Mouse (Mus musculus) heart, adult 9 months (tissue): ENCODE measurements around the gene Vps9d1.
A peak's percentile ranks its signal among the peaks of the same experiment; 100 is the strongest.
"Not testable (repeated sequence)": the region's sequence is repeated elsewhere in the genome, so short reads cannot be mapped to it uniquely, and the experiment has no call there.

Source experiments
- DNase-seq, 2 experiments: peaks; one replicate each; pipeline ENCODE4 v3.0.0; 2022; ENCODE audit warnings: low spot score in 2 of 2

Vps9d1 gene

DNA sequence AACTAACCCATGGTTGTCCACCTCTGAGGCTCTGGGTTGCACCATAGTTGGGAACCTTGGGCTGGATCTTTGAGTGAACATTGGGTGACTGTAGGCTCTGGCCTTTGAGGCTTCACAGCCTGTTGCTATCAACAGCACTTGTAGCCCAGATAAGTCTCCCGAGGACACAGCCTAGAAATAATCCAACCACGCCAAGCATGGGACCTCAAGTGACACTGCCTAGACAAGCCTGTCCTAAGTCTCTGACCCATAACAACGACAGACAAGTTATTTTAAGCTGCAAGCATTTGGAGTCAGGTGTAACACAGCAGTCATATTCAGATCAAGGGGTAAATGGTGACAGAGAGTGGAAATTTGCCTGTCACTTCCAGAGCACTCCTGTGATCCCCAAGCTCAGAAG lies 38.7 kb downstream of the Vps9d1 start:
- DNase-seq: peak; percentile 67 to 74

DNA sequence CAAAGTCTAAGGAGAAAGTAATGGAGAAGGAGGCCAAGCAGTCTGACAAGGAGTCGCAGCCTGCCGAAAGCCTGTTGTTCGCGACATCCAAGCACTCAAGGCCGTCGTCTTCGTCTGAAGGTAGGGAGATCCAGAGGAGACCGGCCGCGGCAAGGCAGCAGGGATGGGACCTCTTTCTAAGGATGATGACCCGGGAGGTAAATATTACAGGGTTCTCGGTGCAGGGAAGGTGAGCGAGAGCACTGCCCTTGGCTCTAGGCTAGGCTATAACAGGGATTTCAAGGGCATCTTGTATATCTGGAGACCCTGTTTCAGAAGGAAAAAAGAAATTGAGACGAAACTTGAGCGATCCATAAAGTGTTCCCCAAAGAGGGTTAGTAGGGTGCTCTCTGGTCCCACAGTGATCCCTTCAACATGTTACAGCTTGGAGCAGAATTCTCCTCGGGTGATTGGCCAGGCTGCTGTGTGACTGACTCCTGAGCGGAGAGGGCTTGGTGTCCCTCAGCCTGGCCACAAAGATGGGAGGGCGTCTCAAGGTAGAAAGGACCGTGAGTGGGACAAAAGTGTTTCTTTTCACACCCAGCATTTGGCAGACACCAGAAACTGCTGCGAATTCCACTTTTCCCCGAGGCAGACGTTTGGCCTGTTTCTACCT lies 40.9 kb downstream of the Vps9d1 start:
- peak in 1 of 2 experiments; percentile 34 for DNase-seq

DNA sequence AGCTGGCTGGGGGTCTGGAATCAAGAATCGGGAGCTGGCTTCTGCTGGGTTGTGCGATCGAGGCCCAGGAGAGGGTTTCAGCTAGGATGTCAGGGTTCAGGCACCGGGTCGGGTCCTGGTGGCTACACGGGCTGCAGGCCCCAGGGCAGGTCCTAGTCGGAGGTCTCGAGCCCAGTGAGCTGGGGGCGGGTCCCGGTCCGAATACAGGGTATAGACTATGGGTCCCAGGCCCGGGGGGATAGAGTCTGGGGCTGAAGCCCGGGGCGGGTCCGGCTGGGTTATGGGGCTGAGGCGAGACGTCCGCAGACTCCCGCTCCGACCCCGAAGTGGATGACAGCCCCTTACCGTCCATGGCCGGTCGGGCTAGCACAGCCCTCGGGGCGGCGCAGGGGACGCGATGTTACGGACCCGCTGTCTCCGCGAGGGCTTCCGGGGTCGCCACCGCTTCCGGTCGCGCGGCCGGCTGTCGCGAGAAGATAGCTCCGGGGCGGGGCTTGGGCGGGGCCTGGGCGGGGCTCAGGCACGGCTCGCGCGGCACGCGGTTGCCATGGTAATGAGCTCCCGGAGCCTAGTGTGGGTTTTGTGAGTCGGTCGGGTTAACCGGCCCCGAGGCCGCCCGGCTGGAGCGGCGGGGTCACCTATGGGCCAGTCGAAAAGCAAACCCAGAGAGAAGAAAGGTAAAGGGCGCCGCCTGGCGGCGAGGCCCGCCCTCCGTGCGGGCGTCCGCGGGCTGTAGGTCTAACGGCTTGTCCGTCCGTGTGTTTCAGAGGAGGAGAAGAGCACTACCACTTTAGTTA lies 41.6 kb downstream of the Vps9d1 start, which contains the start of the genes Chmp1a and Spata33:
Gene Chmp1a (minus strand): TSS at position 443 of the 797 bp plus-strand sequence.
Gene Spata33 (plus strand): TSS at position 512 of the 797 bp plus-strand sequence.
- peak; percentile 85 to 88 for DNase-seq

DNA sequence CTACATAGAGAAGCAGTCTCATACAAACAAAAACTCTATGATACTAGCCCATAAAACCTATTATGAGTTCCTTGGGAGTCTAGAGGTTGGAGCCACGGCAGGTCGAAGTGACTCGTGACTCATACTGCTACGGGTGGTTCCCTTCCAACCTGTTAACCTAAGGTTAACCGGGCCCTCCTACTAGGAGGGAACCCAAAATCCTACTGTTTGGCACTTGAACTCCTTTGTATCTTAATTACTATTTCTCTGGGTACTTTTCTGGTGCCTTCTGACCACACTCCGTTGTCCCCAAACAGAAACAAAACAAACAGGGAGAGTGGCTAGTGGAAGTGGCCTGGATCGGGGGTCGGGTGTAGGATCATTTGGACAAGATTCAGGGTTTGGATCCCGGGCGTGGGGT lies 42.3 kb downstream of the Vps9d1 start:
- no peak for DNase-seq

DNA sequence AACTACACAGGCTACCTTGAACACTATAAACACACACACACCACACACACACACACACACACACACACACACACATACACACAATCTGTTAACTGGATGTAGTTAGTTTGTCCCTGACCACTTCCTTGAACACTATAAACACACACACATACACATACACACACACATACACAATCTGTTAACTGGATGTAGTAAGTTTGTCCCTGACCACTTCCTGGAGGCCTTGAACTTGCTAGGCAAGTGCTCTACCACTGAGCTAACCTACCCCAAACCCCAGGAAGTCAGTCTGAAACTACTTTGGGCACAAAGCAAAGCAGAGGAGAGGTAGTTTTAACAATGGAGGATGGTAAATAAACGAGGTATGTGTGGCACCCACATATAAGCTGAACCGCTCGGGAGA lies 50.6 kb downstream of the Vps9d1 start:
- no peak for DNase-seq

DNA sequence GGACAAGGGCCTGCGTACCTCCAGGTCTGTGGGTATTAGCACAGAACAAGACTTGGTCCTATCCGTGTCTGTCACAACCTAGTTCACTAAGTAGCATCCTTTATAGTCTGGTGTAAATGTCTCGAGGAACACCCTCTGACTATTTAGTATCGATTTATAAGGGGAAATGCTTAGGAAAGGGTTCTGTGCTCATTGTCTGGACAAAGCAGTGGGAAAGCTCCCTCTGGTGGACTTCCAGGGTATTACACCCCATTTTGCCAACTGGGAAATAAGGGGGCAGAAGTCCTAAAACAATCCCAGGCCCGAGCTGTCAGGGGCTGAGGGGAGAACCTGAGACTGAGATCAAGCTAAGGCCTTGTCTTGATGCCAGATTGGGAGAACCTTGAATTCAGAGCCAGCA lies 51.9 kb downstream of the Vps9d1 start:
- DNase-seq: peak in 1 of 2 experiments; percentile 68

DNA sequence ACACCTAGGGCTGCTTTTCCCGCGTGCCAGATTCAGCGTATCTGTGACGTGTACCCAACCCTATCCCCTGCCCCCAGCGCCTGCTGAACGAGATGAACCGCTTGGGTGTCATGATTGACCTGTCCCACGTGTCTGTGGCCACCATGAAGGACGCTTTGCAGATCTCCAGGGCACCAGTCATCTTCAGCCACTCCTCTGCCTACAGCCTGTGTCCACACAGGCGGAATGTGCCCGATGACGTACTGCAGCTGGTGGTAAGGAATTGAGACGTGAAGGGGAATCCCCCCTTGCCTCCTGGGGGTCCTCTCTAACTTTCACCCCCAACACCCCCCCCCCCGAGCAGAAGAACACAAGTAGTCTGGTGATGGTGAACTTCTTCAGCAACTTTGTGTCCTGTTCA lies 54.3 kb downstream of the Vps9d1 start:
- DNase-seq: no peak

DNA sequence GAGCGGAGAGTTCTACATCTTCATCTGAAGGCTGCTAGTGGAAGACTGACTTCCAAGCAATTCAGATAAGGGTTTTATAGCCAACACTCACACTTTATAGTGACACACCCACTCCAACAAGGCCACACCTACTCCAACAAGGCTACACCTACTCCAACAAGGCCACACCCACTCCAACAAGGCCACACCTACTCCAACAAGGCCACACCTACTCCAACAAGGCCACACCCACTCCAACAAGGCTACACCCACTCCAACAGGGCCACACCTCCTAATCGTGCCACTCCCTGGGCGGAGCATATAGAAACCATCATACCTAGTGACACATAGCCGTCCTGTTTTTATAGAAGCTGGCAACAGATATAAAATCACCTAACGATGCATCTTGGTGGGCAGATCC lies 57.1 kb downstream of the Vps9d1 start:
- DNase-seq: not testable (repeated sequence)

DNA sequence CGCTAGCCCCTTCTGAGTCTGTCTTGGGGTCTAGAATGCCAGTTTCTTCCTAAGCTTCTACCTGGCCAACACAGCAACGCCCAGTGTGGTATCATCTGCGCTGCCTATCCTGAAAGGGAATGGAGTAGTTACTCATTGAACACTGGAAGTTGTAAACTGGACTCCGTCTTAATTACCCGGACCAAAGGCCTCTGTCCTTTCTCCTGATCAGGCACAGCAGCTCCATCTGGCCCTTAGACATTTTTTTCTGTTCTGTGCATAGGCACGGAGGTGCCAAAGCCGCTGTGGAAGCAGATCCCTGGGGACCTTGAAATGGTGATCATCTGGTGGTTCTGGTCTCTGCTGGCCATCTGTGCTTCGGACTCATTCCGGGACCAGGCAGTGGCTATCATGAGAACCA lies 60.4 kb downstream of the Vps9d1 start:
- DNase-seq: no peak
